Mouse (Mus musculus) limb, embryonic 11.5 days (tissue): ENCODE data around the gene Hspa2. TPM values are rescaled to one million over a fixed set of nuclear protein-coding genes. Genes with fewer than 3 reads are reported as not detected.

Experiments
- ATAC-seq: fragments of 200-750 bp; cut with Nextera tagmentation; 2 replicates; pipeline ENCODE4 v1.8.0; 2017; ENCODE audit warnings: low read depth; ENCODE audit not compliant: insufficient number of reproducible peaks, low FRiP score, low TSS enrichment
- DNase-seq: peaks from one replicate; pipeline ENCODE4 v3.0.0-alpha.2; 2015; ENCODE audit warnings: low spot score
- H3K27ac ChIP-seq: fragments of 300-500 bp; sonication (generic); replicated peaks from 2 replicates; pipeline ENCODE4 v1.5.1; 2014; ENCODE audit warnings: low read depth, mild to moderate bottlenecking, low read length
- H3K27me3 ChIP-seq: fragments of 300-500 bp; sonication (generic); 2 replicates; pipeline ENCODE4 v1.6.1; 2014; ENCODE audit warnings: mild to moderate bottlenecking, low read length, mixed read lengths; ENCODE audit not compliant: control insufficient read depth, insufficient read depth
- H3K36me3 ChIP-seq: fragments of 300-500 bp; sonication (generic); 2 replicates; pipeline ENCODE4 v1.6.1; 2014; ENCODE audit warnings: mild to moderate bottlenecking, low read length, moderate library complexity, mixed read lengths; ENCODE audit not compliant: control insufficient read depth, insufficient read depth
- H3K4me1 ChIP-seq: fragments of 300-500 bp; sonication (generic); 2 replicates; pipeline ENCODE4 v1.6.1; 2014; ENCODE audit warnings: low read length, mixed read lengths; ENCODE audit not compliant: control insufficient read depth, insufficient read depth
- H3K4me2 ChIP-seq: fragments of 300-500 bp; sonication (generic); 2 replicates; pipeline ENCODE4 v1.6.1; 2014; ENCODE audit warnings: low read depth, mild to moderate bottlenecking, moderate library complexity; ENCODE audit not compliant: severe bottlenecking
- H3K4me3 ChIP-seq: fragments of 300-500 bp; sonication (generic); 2 replicates; pipeline ENCODE4 v1.5.1; 2014; ENCODE audit warnings: low read depth, low read length
- H3K9ac ChIP-seq: fragments of 300-500 bp; sonication (generic); 2 replicates; pipeline ENCODE4 v1.6.1; 2014; ENCODE audit warnings: mild to moderate bottlenecking, low read length
- H3K9me3 ChIP-seq: fragments of 300-500 bp; sonication (generic); 2 replicates; pipeline ENCODE4 v1.6.1; 2016; ENCODE audit warnings: low read length; ENCODE audit not compliant: control insufficient read depth
- WGBS: fragments of 180-500 bp; shearing (Covaris S2); extraction: QIAGEN DNeasy Blood & Tissue Kit; methylation state at CpG from one replicate; pipeline ENCODE4 v1.1.7; 2014; 5-methylcytosine and 5-hydroxymethylcytosine counted together
- polyA plus RNA-seq: library from polyadenylated mRNA; unstranded; fragments of >200 nt; fragmentation: Nextera tagmentation; extraction: Ambion mirVana; gene quantifications from 2 replicates; pipeline ENCODE4 v1.2.1, GENCODE M21; 2014

Gene Hspa2
- polyA plus RNA-seq, 1 experiment from 2014 or later: 5.7 TPM

GRCm38 (mm10) chr12:76374911-76375310 lies 29.1 kb upstream of the Hspa2 start:
- 72% methylated on average over 4 of the region's 4 CpGs for WGBS
- H3K36me3 ChIP-seq: no peaks in the 10 kb centered on the region
- no peak overlapping the region for H3K27ac ChIP-seq
- no peak overlapping the region for H3K4me2 ChIP-seq
- peaks cover 7% of the 10 kb centered on the region; the same call in 1 of the 2 replicates for H3K4me1 ChIP-seq
- no peaks in the 10 kb centered on the region for H3K27me3 ChIP-seq
- no peak overlapping the region for H3K9ac ChIP-seq
- DNase-seq (no peak), ATAC-seq (no peak)
- no peaks in the 10 kb centered on the region for H3K9me3 ChIP-seq
- H3K4me3 ChIP-seq: no peak overlapping the region

GRCm38 (mm10) chr12:76375506-76375905 lies 28.5 kb upstream of the Hspa2 start:
- no peak for ATAC-seq
- no peak overlapping the region for H3K9ac ChIP-seq
- H3K27ac ChIP-seq: no peak overlapping the region
- no peaks in the 10 kb centered on the region for H3K36me3 ChIP-seq
- WGBS: 88% methylated on average over 3 of the region's 3 CpGs
- H3K4me3 ChIP-seq: no peak overlapping the region
- DNase-seq: no peak
- H3K9me3 ChIP-seq: no peaks in the 10 kb centered on the region
- no peak overlapping the region for H3K4me2 ChIP-seq
- no peaks in the 10 kb centered on the region for H3K27me3 ChIP-seq
- peaks cover 7% of the 10 kb centered on the region; the same call in 1 of the 2 replicates for H3K4me1 ChIP-seq

GRCm38 (mm10) chr12:76376649-76377048 lies 27.3 kb upstream of the Hspa2 start:
- Histone ChIP-seq H3K36me3 (no peaks in the 10 kb centered on the region), H3K9ac (no peak overlapping the region), H3K27me3 (no peaks in the 10 kb centered on the region), H3K4me3 (no peak overlapping the region), H3K9me3 (no peaks in the 10 kb centered on the region), H3K27ac (no peak overlapping the region), H3K4me2 (no peak overlapping the region), H3K4me1 (peaks cover 6% of the 10 kb centered on the region; the same call in 1 of the 2 replicates)
- DNase-seq: peak; percentile 41
- 52% methylated on average over 7 of the region's 7 CpGs for WGBS
- no peak for ATAC-seq

- DNase-seq (no peak), ATAC-seq (no peak)
- no peaks in the 10 kb centered on the region for H3K27me3 ChIP-seq
- WGBS: 92% methylated on average over 6 of the region's 6 CpGs
- H3K9ac ChIP-seq: no peak overlapping the region
- no peak overlapping the region for H3K4me2 ChIP-seq
- no peaks in the 10 kb centered on the region for H3K9me3 ChIP-seq
- 0 out of 2 replicates have a peak, but pooled peaks cover 5% of the 10 kb centered on the region for H3K4me1 ChIP-seq
- no peaks in the 10 kb centered on the region for H3K36me3 ChIP-seq
- H3K4me3 ChIP-seq: no peak overlapping the region
- H3K27ac ChIP-seq: no peak overlapping the region
These were observed 26.9 kb upstream of the Hspa2 start for GRCm38 (mm10) chr12:76377059-76377458.

- 92% methylated on average over 3 of the region's 3 CpGs for WGBS
- ATAC-seq (no peak), DNase-seq (no peak)
- H3K4me3 ChIP-seq: no peak overlapping the region
- no peaks in the 10 kb centered on the region for H3K36me3 ChIP-seq
- no peak overlapping the region for H3K9ac ChIP-seq
- no peak overlapping the region for H3K4me2 ChIP-seq
- no peak overlapping the region for H3K27ac ChIP-seq
- 0 out of 2 replicates have a peak, but pooled peaks cover 3% of the 10 kb centered on the region for H3K4me1 ChIP-seq
- no peaks in the 10 kb centered on the region for H3K27me3 ChIP-seq
- H3K9me3 ChIP-seq: no peaks in the 10 kb centered on the region
These were observed 26.2 kb upstream of the Hspa2 start for GRCm38 (mm10) chr12:76377726-76378125.

- Histone ChIP-seq H3K9me3 (no peaks in the 10 kb centered on the region), H3K9ac (no peak overlapping the region), H3K4me1 (0 out of 2 replicates have a peak, but pooled peaks cover 3% of the 10 kb centered on the region), H3K4me3 (no peak overlapping the region), H3K27me3 (no peaks in the 10 kb centered on the region), H3K27ac (no peak overlapping the region), H3K4me2 (no peak overlapping the region), H3K36me3 (no peaks in the 10 kb centered on the region)
- 90% methylated on average over 5 of the region's 5 CpGs for WGBS
- DNase-seq (no peak), ATAC-seq (no peak)
These were observed 25.4 kb upstream of the Hspa2 start for GRCm38 (mm10) chr12:76378556-76378955.

- Histone ChIP-seq H3K4me2 (no peak overlapping the region), H3K27me3 (no peaks in the 10 kb centered on the region), H3K36me3 (no peaks in the 10 kb centered on the region), H3K4me1 (no peaks in the 10 kb centered on the region), H3K9ac (no peak overlapping the region), H3K27ac (no peak overlapping the region), H3K4me3 (no peak overlapping the region), H3K9me3 (no peaks in the 10 kb centered on the region)
- DNase-seq (no peak), ATAC-seq (no peak)
- WGBS: 88% methylated on average over 7 of the region's 7 CpGs
These were observed 23.8 kb upstream of the Hspa2 start for GRCm38 (mm10) chr12:76380151-76380550.

- no peaks in the 10 kb centered on the region for H3K27me3 ChIP-seq
- no peaks in the 10 kb centered on the region for H3K9me3 ChIP-seq
- H3K9ac ChIP-seq: no peak overlapping the region
- H3K4me2 ChIP-seq: no peak overlapping the region
- ATAC-seq (no peak), DNase-seq (no peak)
- no peaks in the 10 kb centered on the region for H3K4me1 ChIP-seq
- 94% methylated on average over 8 of the region's 8 CpGs for WGBS
- no peak overlapping the region for H3K27ac ChIP-seq
- H3K36me3 ChIP-seq: peaks cover 4% of the 10 kb centered on the region; the same call in 1 of the 2 replicates
- no peak overlapping the region for H3K4me3 ChIP-seq
These were observed 18.6 kb upstream of the Hspa2 start for GRCm38 (mm10) chr12:76385342-76385741.

GRCm38 (mm10) chr12:76388794-76389193 lies 15.2 kb upstream of the Hspa2 start:
- Histone ChIP-seq H3K9me3 (no peaks in the 10 kb centered on the region), H3K4me1 (no peaks in the 10 kb centered on the region), H3K27me3 (no peaks in the 10 kb centered on the region), H3K4me3 (no peak overlapping the region), H3K9ac (no peak overlapping the region), H3K27ac (no peak overlapping the region), H3K36me3 (peaks cover 4% of the 10 kb centered on the region; the same call in 1 of the 2 replicates), H3K4me2 (no peak overlapping the region)
- 93% methylated on average over 11 of the region's 11 CpGs for WGBS
- no peak for DNase-seq
- no peak for ATAC-seq
